Mouse (Mus musculus) right cerebral cortex, postnatal 36 days (tissue): ENCODE measurements around the gene Zkscan1.
A peak's percentile ranks its signal among the peaks of the same experiment; 100 is the strongest.

Experiments
- DNase-seq, 2 experiments: peaks; one replicate each; pipeline ENCODE4 v3.0.0; 2022; ENCODE audit warnings: low spot score in 2 of 2, mixed read lengths in 1 of 2

Zkscan1 gene

DNA sequence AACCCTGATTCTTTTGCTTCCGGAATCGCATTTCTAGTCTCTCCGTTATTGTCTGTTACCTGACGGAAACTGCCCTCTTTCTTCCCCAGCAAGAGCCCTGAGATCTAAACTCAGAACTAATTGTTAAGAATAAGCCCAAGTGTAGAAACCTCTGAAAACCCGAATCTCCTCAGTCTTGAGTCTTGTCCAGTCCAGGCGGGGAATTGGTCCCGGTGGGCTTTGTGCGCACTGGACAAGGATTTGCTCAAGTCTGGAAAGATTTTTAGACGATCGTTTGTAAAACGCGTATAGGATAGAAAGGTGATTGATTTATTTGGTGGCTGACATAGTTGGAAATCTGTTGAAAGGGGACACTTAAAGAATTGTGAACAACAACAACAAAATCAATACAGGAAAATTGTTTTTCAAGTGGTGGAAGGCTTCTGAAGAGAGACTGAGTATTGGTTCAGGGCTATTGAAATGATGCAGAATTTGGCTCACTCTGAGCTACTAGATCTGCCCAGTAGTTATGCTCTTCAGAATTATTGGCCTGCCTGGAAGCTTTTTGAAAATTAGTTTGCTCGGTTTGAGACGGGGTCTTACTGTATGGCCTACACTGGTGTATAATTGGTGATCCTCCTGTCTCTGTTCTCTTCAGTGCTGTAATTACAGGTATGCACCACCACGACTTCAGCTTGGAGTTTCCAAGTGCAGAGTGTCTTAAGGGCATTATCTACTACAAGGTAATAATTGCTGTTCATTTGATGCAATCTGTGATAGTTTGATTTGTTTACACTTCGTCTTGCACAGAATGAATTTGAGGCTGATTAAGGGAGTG is 32.5 kb downstream of the Zkscan1 start:
- DNase-seq = no peak

DNA sequence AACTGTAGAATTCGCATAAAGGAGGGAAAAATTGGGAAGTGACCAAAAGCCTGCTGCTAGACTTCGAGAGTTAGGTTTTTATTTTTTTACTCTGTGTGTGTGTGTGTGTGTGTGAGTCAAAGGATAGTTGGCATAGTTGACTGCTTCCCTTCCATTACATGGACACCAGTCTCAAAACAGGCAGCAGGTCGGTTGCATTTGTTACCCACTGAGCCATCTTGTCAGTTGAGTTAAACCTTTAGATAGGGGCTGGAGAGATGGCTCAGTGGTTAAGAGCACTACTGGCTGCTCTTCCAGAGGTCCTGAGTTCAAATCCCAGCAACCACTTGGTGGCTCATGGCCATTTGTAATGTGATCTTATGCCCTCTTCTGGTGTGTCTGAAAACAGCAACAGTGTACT is 33.2 kb downstream of the Zkscan1 start:
- DNase-seq = no peak

DNA sequence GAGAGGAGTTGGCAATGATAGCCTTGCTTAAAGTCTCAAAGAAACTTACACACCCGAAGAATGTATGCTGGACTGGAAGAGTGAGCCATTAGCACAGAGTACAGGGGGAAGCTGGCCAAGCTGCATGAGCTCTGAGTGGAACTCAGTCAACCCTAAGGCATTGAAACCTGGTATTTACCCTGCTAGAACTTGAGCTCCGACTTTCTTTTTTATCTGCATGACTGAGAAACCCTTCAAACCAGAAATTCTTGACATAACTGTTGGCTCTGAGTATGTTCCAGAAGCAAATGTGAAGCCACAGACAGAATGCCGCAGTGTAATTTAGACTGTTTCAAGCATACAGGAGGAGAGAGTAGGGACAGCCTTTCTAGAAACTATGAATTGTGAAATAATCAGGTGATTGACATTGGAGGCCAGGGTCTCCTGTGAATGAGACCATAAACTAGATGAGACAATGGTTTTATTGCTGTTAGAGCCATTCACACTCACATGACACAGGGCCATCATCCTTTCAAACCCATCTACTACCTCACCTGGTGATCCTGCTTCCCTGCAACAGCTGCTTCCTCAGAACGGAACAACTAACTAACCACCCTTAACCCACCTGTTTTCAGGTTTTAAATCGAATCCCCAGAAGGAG is 47.7 kb downstream of the Zkscan1 start:
- DNase-seq = no peak

DNA sequence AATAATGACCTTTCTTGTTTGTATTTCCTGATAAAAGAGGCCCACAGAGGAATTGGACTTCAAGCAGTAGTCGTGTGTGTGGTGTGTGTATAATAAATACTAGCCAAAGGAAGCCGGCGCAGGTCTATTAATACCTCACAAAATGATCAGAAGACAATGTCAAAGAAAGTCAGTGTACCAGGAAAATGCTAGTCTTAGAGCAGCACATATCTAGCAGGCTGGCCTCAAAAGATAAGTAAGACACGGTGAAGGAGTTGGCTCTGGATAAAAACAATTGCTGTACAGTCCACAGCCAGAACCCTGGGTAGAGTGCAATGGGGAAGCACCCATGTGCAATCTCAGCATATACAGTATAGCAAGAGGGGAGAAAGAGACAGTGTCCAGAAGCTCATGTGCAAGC is 52.4 kb downstream of the Zkscan1 start:
- no peak for DNase-seq

DNA sequence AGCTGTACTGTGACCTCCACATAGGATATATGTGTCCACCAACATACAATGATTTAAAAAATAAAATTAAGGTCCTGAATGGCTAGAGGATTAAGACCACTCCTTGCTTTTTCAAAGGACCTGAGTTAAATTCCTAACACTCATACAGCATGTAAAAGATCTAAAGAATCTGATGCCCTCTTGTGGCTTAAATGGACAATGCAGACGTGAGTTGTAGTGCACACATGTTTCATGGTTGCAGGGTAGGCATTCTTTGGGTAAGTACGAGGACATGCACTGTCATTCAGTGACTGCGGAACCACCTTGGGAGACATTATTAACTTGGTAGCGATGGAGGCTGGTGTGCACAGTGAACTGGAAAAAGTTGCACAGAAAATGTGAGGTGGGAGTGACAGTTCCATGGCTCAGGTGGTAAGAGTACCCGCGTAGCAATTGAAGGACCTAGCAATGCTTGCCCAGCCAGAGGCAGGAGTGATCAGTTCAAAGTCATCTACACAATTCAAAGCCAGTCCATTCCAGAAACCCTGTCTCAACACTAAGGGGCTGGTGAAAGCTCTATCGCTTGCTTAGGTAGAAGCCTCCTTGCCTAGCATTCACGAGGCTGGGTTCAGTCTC is 53.2 kb downstream of the Zkscan1 start:
- no peak for DNase-seq

DNA sequence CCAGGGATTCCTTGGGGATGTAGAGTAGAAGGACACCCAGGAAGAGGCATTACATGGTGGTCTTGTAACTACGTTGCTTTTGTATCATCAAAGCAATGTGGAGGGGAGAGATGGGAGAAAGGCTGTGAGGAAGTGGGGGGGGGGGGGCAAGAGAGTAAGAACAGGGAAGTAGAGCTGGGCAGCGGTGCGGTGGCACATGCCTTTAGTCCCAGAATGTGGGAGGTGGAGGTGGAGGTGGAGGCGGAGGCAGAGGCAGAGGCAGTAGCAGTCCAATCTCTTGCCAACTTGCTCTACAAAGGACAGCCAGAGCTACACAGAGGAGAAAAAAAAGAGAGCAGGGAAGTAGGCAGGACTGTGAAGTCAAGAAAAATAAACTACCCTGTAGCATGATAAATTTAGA is 53.7 kb downstream of the Zkscan1 start:
- no peak for DNase-seq

DNA sequence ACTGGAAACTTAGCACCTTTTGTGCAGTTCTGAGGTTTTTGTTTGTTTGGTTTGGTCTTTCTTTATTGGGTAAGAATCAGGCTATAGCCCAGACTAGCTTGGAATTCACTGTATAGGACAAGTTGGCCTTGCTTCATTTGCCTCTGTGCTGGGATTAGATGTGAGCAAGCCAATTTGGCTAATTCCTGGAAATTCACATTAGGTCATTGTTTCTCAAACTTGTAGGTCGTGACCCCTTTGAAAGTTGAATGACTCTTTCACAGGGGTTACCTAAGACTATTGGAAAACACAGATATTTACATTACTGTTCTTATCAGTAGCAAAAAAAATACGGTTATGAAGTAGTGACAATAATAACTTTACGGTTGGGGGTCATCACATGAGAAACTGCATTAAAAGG is 69.5 kb downstream of the Zkscan1 start:
- DNase-seq = no peak

DNA sequence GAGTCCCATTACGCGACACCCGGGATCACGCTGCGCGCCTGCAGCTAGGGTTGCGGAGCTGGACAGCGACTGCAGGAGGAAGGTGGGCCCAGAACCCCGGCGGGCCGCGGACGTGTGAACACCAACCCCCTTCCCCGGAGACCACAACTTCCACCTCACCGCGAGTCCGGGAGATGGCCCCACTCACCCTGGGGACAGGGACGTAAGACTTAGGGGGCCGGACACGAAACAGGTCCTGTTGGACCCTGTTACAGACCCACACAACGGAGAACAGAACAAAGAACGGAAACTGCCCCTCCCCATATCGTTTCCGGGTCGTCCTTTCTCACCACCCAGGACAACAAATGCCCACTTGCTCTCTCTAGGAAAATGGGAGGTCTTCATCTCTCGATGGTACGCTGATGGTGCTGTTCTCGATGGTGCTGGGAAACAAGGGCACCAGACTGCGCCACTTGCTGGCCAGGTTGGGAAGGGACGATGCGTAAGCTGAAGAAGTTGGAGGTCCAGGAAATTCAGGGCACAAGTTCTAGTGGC is 70.6 kb downstream of the Zkscan1 start, which contains the start of gene Zfp113:
TSS of gene Zfp113 (minus strand) at position 302 of the 534 bp plus-strand sequence.
- DNase-seq = peak; percentile 89 to 92
